Mouse (Mus musculus) inflammation-experienced regulatory T-cells (primary cell): ENCODE data around the gene Comp. TPM values are rescaled to one million over a fixed set of nuclear protein-coding genes. Genes with fewer than 3 reads are reported as not detected.

ENCODE experiments used
- polyA plus RNA-seq, 2 experiments: library from polyadenylated mRNA; unstranded; fragments of 100-300 nt; shearing (Covaris generic); gene quantifications; one replicate each; pipeline ENCODE4 v1.2.1; 2017

Comp gene
- 1 to 10 TPM; 2.0 to 2.9 TPM for polyA plus RNA-seq

GRCm38 (mm10) chr8:70373397-70374317 lies at the start of gene Comp:
Comp (plus strand) TSS chr8:70373558.

GRCm38 (mm10) chr8:70329124-70329834 lies 44.1 kb upstream of the Comp start, which contains the start of gene Gdf1:
Gdf1 (plus strand) TSS chr8:70329817.

GRCm38 (mm10) chr8:70353194-70353817 lies 20.1 kb upstream of the Comp start, which contains the start of gene Upf1:
Upf1 (minus strand) TSS chr8:70353278.

Other genes starting within 250 kb of the Comp start
- 10 to 100 TPM; 45.5 to 55.2 TPM for gene Nr2c2ap, start 242.2 kb upstream of the Comp start, polyA plus RNA-seq
- 10 to 100 TPM; 40.9 to 46.2 TPM for gene Rfxank, start 234.4 kb upstream of the Comp start, polyA plus RNA-seq
- gene Borcs8, start 234.1 kb upstream of the Comp start, polyA plus RNA-seq, result 10 to 100 TPM; 57.6 to 64.3 TPM
- gene Mef2b, start 233.8 kb upstream of the Comp start, polyA plus RNA-seq, result under 1 TPM; 0.58 to 0.80 TPM
- gene Tmem161a, start 201.2 kb upstream of the Comp start, polyA plus RNA-seq, result 10 to 100 TPM; 40.1 to 42.8 TPM
- gene Slc25a42, start 161.3 kb upstream of the Comp start, polyA plus RNA-seq, result 10 to 100 TPM; 11.3 to 13.4 TPM
- gene Sugp2, start 139.3 kb upstream of the Comp start, polyA plus RNA-seq, result 10 to 100 TPM; 34.2 to 37.0 TPM
- 10 to 100 TPM in 1 of 2 experiments, 1 to 10 TPM in 1; 8.5 to 10.7 TPM for gene Armc6, start 139.1 kb upstream of the Comp start, polyA plus RNA-seq
- gene Homer3, start 90.7 kb upstream of the Comp start, polyA plus RNA-seq, result 1 to 10 TPM; 1.6 to 8.4 TPM
- 10 to 100 TPM; 51.5 to 62.1 TPM for gene Ddx49, start 71.1 kb upstream of the Comp start, polyA plus RNA-seq
- gene Cope, start 71.0 kb upstream of the Comp start, polyA plus RNA-seq, result 100 to 1,000 TPM; 335 to 351 TPM
- under 1 TPM; 0.11 to 0.55 TPM for gene Cers1, start 57.8 kb upstream of the Comp start, polyA plus RNA-seq
- gene Gdf1, start 43.7 kb upstream of the Comp start, polyA plus RNA-seq, result under 1 TPM; 0.51 to 0.95 TPM
- 10 to 100 TPM; 78.8 to 89.3 TPM for gene Upf1, start 20.3 kb upstream of the Comp start, polyA plus RNA-seq
- gene Crtc1, start 66.0 kb downstream of the Comp start, polyA plus RNA-seq, result 10 to 100 TPM; 14.4 to 21.9 TPM
- gene Klhl26, start 103.4 kb downstream of the Comp start, polyA plus RNA-seq, result 10 to 100 TPM; 18.0 TPM
- gene Tmem59l, start 113.8 kb downstream of the Comp start, polyA plus RNA-seq, result not detected
- gene Crlf1, start 119.6 kb downstream of the Comp start, polyA plus RNA-seq, result under 1 TPM; 0.42 to 0.76 TPM
- 100 to 1,000 TPM; 103 to 115 TPM for gene Rex1bd, start 133.2 kb downstream of the Comp start, polyA plus RNA-seq
- gene Uba52, start 137.2 kb downstream of the Comp start, polyA plus RNA-seq, result 100 to 1,000 TPM; 859 to 975 TPM
- gene Fkbp8, start 154.2 kb downstream of the Comp start, polyA plus RNA-seq, result 100 to 1,000 TPM; 362 to 377 TPM
- gene Kxd1, start 154.4 kb downstream of the Comp start, polyA plus RNA-seq, result 10 to 100 TPM; 75.4 to 87.4 TPM
- 10 to 100 TPM; 25.3 to 30.2 TPM for gene Ell, start 165.9 kb downstream of the Comp start, polyA plus RNA-seq
- 100 to 1,000 TPM in 1 of 2 experiments, 10 to 100 TPM in 1; 83.1 to 103 TPM for gene Isyna1, start 220.8 kb downstream of the Comp start, polyA plus RNA-seq
- 100 to 1,000 TPM; 132 to 196 TPM for gene Ssbp4, start 235.3 kb downstream of the Comp start, polyA plus RNA-seq
- gene Lrrc25, start 242.6 kb downstream of the Comp start, polyA plus RNA-seq, result under 1 TPM; 0.22 to 0.49 TPM